Mouse (Mus musculus) spleen, postnatal 10 days (tissue): ENCODE results near the gene Plcl1.

Source experiments
- DNase-seq, 2 experiments: peaks; one replicate each; pipeline ENCODE4 v3.0.0; 2021 to 2022; ENCODE audit warnings: low spot score in 2 of 2

The Plcl1 gene

GRCm38 (mm10) chr1:55405272-55406022, at the start of gene Plcl1:
Gene Plcl1 (plus strand): TSS chr1:55405921.
- peak; percentile 44 to 81 for DNase-seq

- DNase-seq, result no peak
Observed at GRCm38 (mm10) chr1:55362634-55363033, 43.1 kb upstream of the Plcl1 start.

GRCm38 (mm10) chr1:55363044-55363565, 42.6 kb upstream of the Plcl1 start, which contains the start of gene Boll:
Gene Boll (minus strand): TSS chr1:55363469.
- peak; percentile 46 to 82 for DNase-seq

GRCm38 (mm10) chr1:55363586-55363985, 42.1 kb upstream of the Plcl1 start:
- peak in 1 of 2 experiments; percentile 67 for DNase-seq

GRCm38 (mm10) chr1:55372626-55373025, 33.1 kb upstream of the Plcl1 start:
- DNase-seq, result no peak

- no peak for DNase-seq
Observed at GRCm38 (mm10) chr1:55380527-55380926, 25.2 kb upstream of the Plcl1 start.

- DNase-seq, result peak; percentile 52 to 84
Observed at GRCm38 (mm10) chr1:55383114-55383773, 22.5 kb upstream of the Plcl1 start.

- no peak for DNase-seq
Observed at GRCm38 (mm10) chr1:55399891-55400290, 5.8 kb upstream of the Plcl1 start.

- peak; percentile 6 to 41 for DNase-seq
Observed at GRCm38 (mm10) chr1:55404439-55404838, 1.3 kb upstream of the Plcl1 start.

- DNase-seq, result peak; percentile 16 to 37
Observed at GRCm38 (mm10) chr1:55406023-55406413, 297 bp downstream of the Plcl1 start.

- DNase-seq, result peak in 1 of 2 experiments; percentile 16
Observed at GRCm38 (mm10) chr1:55406531-55407375, 1.0 kb downstream of the Plcl1 start.

- no peak for DNase-seq
Observed at GRCm38 (mm10) chr1:55410670-55411069, 4.9 kb downstream of the Plcl1 start.

- no peak for DNase-seq
Observed at GRCm38 (mm10) chr1:55411079-55411478, 5.4 kb downstream of the Plcl1 start.

- DNase-seq, result no peak
Observed at GRCm38 (mm10) chr1:55412569-55412968, 6.8 kb downstream of the Plcl1 start.

- no peak for DNase-seq
Observed at GRCm38 (mm10) chr1:55413534-55413933, 7.8 kb downstream of the Plcl1 start.

GRCm38 (mm10) chr1:55418968-55419367, 13.2 kb downstream of the Plcl1 start:
- DNase-seq, result no peak

- no peak for DNase-seq
Observed at GRCm38 (mm10) chr1:55427607-55428006, 21.9 kb downstream of the Plcl1 start.

GRCm38 (mm10) chr1:55429051-55429450, 23.3 kb downstream of the Plcl1 start:
- no peak for DNase-seq

- no peak for DNase-seq
Observed at GRCm38 (mm10) chr1:55429708-55430107, 24.0 kb downstream of the Plcl1 start.

- DNase-seq, result no peak
Observed at GRCm38 (mm10) chr1:55430587-55430986, 24.9 kb downstream of the Plcl1 start.

GRCm38 (mm10) chr1:55436589-55436988, 30.9 kb downstream of the Plcl1 start:
- no peak for DNase-seq

- no peak for DNase-seq
Observed at GRCm38 (mm10) chr1:55437095-55437494, 31.4 kb downstream of the Plcl1 start.
